Mouse (Mus musculus) megakaryocyte, adult 5-6 weeks (primary cell): ENCODE measurements around the gene Slc7a14. TPM values are rescaled to one million over a fixed set of nuclear protein-coding genes. Genes with fewer than 3 reads are reported as not detected.

Experiments
- ATAC-seq: 2 replicates; pipeline ENCODE4 v1.8.0; 2016; ENCODE audit warnings: mild to moderate bottlenecking, inconsistent platforms; ENCODE audit not compliant: poor library complexity, severe bottlenecking
- total RNA-seq, 2 experiments: library from RNA; stranded (forward) in 1 of 2; stranded (reverse) in 1 of 2; fragments of 153-499, 151-499 nt in 1 of 2; fragments of 221-1000, 200-1000 nt in 1 of 2; gene quantifications; 2 replicates each; pipeline versions ENCODE4 v1.2.3 to v1.2.4; 2015 to 2017

Gene Slc7a14
- total RNA-seq, 2 experiments from 2014 or later, result not detected

DNA sequence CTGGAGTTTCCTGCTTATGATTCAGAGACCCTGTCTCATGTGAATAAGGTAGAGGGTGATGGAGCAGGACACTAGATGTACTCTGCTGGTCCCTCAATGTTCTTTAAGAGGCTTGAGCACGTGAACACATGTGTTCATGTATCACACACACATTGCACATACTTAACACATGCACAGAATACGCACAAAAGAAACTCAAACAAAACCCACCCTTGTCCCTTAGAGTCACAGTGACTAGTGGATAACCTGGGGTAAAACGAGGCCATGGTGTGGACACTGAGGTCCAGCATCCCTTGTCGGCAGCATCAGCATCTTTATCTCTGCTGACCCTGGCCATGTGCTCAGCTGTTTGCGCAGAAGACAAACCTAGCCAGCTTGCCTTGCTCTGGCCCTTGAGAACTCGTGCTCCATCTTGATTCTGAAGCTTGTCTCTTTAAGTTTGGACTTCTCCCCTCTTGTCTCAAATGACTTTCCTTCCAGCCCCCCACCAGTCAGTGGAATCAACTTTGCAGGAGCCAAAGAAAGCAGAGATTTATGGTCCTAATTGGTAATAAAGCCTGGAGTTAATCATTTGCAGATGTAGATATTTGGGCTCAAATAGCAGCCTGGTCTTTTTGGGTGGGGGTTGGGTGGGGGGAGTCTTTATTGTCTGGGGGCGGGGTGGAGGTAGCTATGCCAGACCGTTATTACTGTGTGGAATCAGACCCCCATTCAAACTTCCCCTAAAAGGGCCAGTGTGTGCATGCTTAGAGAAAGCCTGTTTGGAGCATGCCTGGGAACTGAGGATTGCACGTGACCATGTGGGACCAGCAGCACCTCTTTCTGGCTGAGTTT is 97.8 kb downstream of the Slc7a14 start:
- no peak for ATAC-seq

GRCm38 (mm10) chr3:31209001-31209400 is 101.2 kb downstream of the Slc7a14 start:
- no peak for ATAC-seq

DNA sequence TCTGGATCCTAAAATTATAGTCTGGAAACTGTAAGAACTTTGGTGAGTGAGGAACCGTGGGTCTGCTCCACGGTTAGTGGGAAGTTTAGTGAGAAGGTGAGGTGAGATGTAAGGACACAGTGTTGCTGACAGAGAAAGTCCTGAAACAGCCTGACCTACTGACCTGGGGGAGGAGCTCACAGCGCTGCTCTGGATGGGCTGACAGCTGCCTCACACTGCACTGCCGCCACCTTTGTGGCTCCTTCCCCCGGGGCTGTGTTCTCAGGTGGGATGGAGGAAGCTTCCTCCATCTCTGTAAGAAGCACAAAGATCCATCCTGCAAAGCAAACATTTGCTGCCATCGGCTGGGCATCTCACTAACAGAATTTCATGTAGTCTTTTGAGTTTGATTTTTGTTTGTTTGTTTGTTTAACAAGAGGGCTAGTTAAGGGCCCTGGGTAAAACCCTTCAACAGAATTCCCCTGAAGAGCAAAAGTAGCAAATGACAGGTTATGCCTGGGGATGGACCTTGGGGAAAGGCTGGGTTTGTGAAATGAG is 101.7 kb downstream of the Slc7a14 start:
- ATAC-seq, result no peak

DNA sequence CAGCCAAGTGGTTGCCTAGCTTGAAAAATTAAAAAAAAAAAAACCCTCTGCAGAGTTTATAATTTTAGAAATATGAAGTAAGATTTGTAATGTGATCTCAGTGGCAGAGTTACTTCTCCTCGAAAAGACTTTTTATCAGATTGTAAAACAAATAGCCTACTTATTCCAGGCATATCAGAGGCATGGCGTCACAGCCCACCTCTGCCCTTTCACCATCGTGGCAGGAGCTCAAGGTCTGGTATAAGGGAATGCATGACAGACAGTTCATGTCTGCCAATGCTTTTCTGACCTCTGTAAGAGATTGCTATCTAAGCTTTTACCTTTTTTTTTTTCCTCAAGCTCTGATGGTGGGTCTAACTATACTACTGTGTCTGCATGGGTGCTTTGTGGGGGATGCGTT is 102.1 kb downstream of the Slc7a14 start:
- no peak for ATAC-seq

GRCm38 (mm10) chr3:31205167-31205566 is 105.0 kb downstream of the Slc7a14 start:
- no peak for ATAC-seq

- ATAC-seq, result no peak
These were observed 106.2 kb downstream of the Slc7a14 start for GRCm38 (mm10) chr3:31203947-31204346.

GRCm38 (mm10) chr3:31199162-31199877 is 110.9 kb downstream of the Slc7a14 start:
- no peak for ATAC-seq

- no peak for ATAC-seq
These were observed 118.8 kb downstream of the Slc7a14 start for GRCm38 (mm10) chr3:31191402-31191801.

- no peak for ATAC-seq
These were observed 119.8 kb downstream of the Slc7a14 start for GRCm38 (mm10) chr3:31190342-31190741.

- ATAC-seq, result no peak
These were observed 143.8 kb downstream of the Slc7a14 start for GRCm38 (mm10) chr3:31166365-31166871.

DNA sequence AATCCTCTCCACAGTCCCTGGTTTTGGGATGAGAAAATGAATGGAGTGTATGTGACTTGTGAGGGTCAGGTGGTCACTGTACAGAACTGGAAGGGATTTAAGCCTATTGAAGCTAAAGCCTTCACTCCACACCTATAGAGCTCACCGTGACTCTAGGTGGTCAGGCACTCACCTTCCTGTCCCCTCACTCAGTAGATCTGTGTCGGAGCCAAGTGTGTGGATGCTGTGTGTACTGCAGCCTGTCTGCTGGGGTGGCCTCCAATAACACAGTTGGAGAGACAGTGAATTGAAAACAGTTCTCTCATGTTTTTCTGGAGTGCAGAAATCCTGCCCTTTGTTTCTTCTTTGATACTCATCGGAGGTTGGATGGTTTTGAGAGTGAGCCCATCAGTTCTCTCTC is 144.4 kb downstream of the Slc7a14 start:
- ATAC-seq, result no peak

DNA sequence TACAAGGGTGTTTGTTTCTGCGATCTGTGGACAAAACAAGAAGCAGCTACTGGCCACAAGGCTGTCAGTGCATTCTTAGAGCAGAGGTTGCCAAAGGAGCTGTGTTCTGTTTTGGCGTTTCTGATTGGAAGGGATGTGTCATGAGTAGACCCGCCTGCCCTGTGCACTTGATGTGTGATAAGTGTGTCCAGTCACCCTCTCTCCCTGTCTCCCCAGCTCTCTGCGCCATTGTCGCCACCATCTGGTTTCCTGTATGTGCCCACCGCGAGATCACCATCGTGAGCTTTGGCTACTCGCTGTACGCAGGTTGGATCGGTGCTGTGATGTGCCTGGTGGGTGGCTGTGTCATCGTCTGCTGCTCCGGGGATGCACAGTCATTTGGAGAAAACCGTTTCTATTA is 147.3 kb downstream of the Slc7a14 start:
- no peak for ATAC-seq

DNA sequence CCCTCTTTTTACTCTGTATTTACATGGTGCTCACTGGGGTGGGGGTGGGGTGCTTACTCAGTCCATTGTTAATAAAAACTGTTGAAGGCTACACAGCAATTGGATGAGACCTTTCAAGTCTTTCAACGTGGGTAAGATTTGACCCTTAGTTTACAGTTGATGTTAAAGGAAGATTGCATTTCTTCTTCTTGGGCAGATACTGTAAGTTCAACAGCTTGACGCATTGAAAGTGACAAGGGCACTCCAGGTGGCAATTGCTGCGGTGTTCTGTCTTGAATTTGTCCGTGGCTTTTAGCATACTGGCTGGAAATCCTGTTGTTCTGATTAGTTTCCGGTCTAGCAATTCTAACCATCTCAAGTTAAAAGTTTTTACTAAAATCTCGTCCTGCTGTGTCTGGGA is 148.8 kb downstream of the Slc7a14 start:
- ATAC-seq, result no peak

DNA sequence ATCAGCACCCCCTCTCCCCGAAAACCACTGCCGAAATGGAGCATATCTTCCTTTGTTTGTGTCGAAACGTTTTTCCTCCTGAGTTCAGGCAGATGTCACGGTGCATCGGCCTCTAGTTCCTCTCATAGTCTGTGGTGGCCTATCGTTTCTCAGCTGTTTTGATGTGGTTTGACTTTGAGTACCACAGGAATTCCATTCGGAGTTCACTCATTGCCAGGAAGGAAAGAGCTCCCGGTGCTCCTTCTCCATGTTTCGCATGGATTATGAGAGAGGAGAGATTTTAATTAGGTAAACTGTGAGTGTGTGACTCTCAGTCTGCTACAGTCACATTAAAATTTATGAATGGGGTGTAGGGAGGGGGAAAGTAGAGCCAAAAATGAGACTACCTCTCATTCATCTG is 150.1 kb downstream of the Slc7a14 start:
- no peak for ATAC-seq

DNA sequence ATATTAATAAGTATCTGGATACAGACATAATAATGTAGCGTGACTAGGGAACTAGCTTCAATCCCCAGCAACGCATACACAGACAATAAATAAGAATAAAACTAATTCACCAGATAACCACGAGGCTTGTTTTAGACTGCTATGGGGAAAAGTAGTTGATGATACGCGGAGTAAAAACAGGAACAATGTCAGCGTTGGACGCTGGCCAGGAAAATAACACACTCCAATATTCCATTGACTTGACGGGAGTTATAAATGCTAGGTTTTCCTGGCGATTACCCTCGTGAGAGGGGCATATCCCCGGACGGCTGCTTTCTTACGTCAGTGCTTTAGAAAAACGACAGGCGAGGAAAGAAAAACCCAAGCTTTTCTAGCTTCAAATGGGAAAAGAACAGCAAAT is 152.4 kb downstream of the Slc7a14 start:
- no peak for ATAC-seq

- no peak for ATAC-seq
These were observed 154.1 kb downstream of the Slc7a14 start for GRCm38 (mm10) chr3:31156126-31156525.

Other genes starting within 250 kb of the Slc7a14 start
- 20.4 and 21.8 TPM in 2 replicates for gene Skil, start 215.3 kb downstream of the Slc7a14 start, total RNA-seq (2015)
- gene Skil, start 215.3 kb downstream of the Slc7a14 start, total RNA-seq (2017), result 31.6 and 32.5 TPM in 2 replicates
- gene Cldn11, start 160.5 kb downstream of the Slc7a14 start, total RNA-seq (2015), result not detected in 2 replicates
- not detected in 2 replicates for gene Cldn11, start 160.5 kb downstream of the Slc7a14 start, total RNA-seq (2017)